Mouse (Mus musculus): ENCODE results near the gene Tmem59l. TPM values are rescaled to one million over a fixed set of nuclear protein-coding genes. Genes with fewer than 3 reads are reported as not detected.
A peak's percentile ranks its signal among the peaks of the same experiment; 100 is the strongest.

The Tmem59l gene
- total and polyA plus RNA-seq, 3 experiments: 0.03 TPM; not detected in 2

GRCm38 (mm10) chr8:70490880-70491495 lies 3.8 kb upstream of the Tmem59l start:
- DNase-seq (ENCODE audit: low spot score) (no peak), ATAC-seq (ENCODE audit: extremely low read depth, insufficient number of reproducible peaks, low FRiP score, poor library complexity, severe bottlenecking) (no peak)
- H3K27me3 ChIP-seq (ENCODE audit: insufficient read depth, low read length): peaks cover 98% of the 10 kb centered on the region
- peaks cover 45% of the 10 kb centered on the region for H3K4me1 ChIP-seq (ENCODE audit: insufficient read depth, low read depth, low read length)
- H3K36me3 ChIP-seq (replicated peaks): no peaks in the 10 kb centered on the region
- no peaks in the 10 kb centered on the region for H3K9me3 ChIP-seq (replicated peaks)
- H3K4me3 ChIP-seq (ENCODE audit: low read depth, low read length): no peak overlapping the region
- no peak for TF ChIP-seq POLR2AphosphoS5 (IDR thresholded peaks at IDR 0.05; ENCODE audit: insufficient replicate concordance, low read depth, low read length)
- no peak for TF ChIP-seq TAL1 (conservative IDR thresholded peaks at IDR 0.05; ENCODE audit: low read depth, low read length)
- no peak for TF ChIP-seq GATA1 (IDR thresholded peaks at IDR 0.05; ENCODE audit: borderline replicate concordance, low read length)
- TF ChIP-seq GATA2 (IDR thresholded peaks at IDR 0.05; ENCODE audit: borderline replicate concordance, low read depth, low read length): no peak
- no peak for TF ChIP-seq CTCF (IDR thresholded peaks at IDR 0.05; ENCODE audit: low read depth, low read length)

- peaks cover 98% of the 10 kb centered on the region for H3K27me3 ChIP-seq (ENCODE audit: insufficient read depth, low read length)
- H3K4me3 ChIP-seq (ENCODE audit: low read depth, low read length): no peak overlapping the region
- TF ChIP-seq CTCF (IDR thresholded peaks at IDR 0.05; ENCODE audit: low read depth, low read length) (no peak), GATA2 (IDR thresholded peaks at IDR 0.05; ENCODE audit: borderline replicate concordance, low read depth, low read length) (no peak), GATA1 (IDR thresholded peaks at IDR 0.05; ENCODE audit: borderline replicate concordance, low read length) (no peak), TAL1 (conservative IDR thresholded peaks at IDR 0.05; ENCODE audit: low read depth, low read length) (no peak), POLR2AphosphoS5 (IDR thresholded peaks at IDR 0.05; ENCODE audit: insufficient replicate concordance, low read depth, low read length) (no peak)
- ATAC-seq (ENCODE audit: extremely low read depth, insufficient number of reproducible peaks, low FRiP score, poor library complexity, severe bottlenecking) (no peak), DNase-seq (ENCODE audit: low spot score) (no peak)
- no peaks in the 10 kb centered on the region for H3K9me3 ChIP-seq (replicated peaks)
- peaks cover 47% of the 10 kb centered on the region for H3K4me1 ChIP-seq (ENCODE audit: insufficient read depth, low read depth, low read length)
- H3K36me3 ChIP-seq (replicated peaks): no peaks in the 10 kb centered on the region
These were observed 3.1 kb upstream of the Tmem59l start for GRCm38 (mm10) chr8:70490061-70490879.

- TF ChIP-seq GATA1 (IDR thresholded peaks at IDR 0.05; ENCODE audit: borderline replicate concordance, low read length): no peak
- Histone ChIP-seq H3K36me3 (replicated peaks) (no peaks in the 10 kb centered on the region), H3K4me1 (ENCODE audit: insufficient read depth, low read depth, low read length) (peaks cover 47% of the 10 kb centered on the region), H3K27me3 (ENCODE audit: insufficient read depth, low read length) (peaks cover 98% of the 10 kb centered on the region), H3K9me3 (replicated peaks) (no peaks in the 10 kb centered on the region), H3K4me3 (ENCODE audit: low read depth, low read length) (no peak overlapping the region)
- DNase-seq (ENCODE audit: low spot score): no peak
- ATAC-seq (ENCODE audit: extremely low read depth, insufficient number of reproducible peaks, low FRiP score, poor library complexity, severe bottlenecking): no peak
These were observed 2.4 kb upstream of the Tmem59l start for GRCm38 (mm10) chr8:70489576-70489975.

- no peaks in the 10 kb centered on the region for H3K36me3 ChIP-seq (replicated peaks)
- H3K9me3 ChIP-seq (replicated peaks): no peaks in the 10 kb centered on the region
- peaks cover 98% of the 10 kb centered on the region for H3K27me3 ChIP-seq (ENCODE audit: insufficient read depth, low read length)
- TF ChIP-seq POLR2AphosphoS5 (IDR thresholded peaks at IDR 0.05; ENCODE audit: insufficient replicate concordance, low read depth, low read length) (no peak), CTCF (IDR thresholded peaks at IDR 0.05; ENCODE audit: low read depth, low read length) (no peak), GATA1 (IDR thresholded peaks at IDR 0.05; ENCODE audit: borderline replicate concordance, low read length) (no peak), GATA2 (IDR thresholded peaks at IDR 0.05; ENCODE audit: borderline replicate concordance, low read depth, low read length) (no peak), TAL1 (conservative IDR thresholded peaks at IDR 0.05; ENCODE audit: low read depth, low read length) (no peak)
- no peak overlapping the region for H3K4me3 ChIP-seq (ENCODE audit: low read depth, low read length)
- ATAC-seq (ENCODE audit: extremely low read depth, insufficient number of reproducible peaks, low FRiP score, poor library complexity, severe bottlenecking): no peak
- peaks cover 52% of the 10 kb centered on the region for H3K4me1 ChIP-seq (ENCODE audit: insufficient read depth, low read depth, low read length)
- DNase-seq (ENCODE audit: low spot score): no peak
These were observed 1.8 kb upstream of the Tmem59l start for GRCm38 (mm10) chr8:70488931-70489470.

- Histone ChIP-seq H3K9me3 (replicated peaks) (no peaks in the 10 kb centered on the region), H3K4me3 (ENCODE audit: low read depth, low read length) (peak overlapping the region; percentile 52; the same call in 1 of the 2 replicates), H3K27me3 (ENCODE audit: insufficient read depth, low read length) (peaks cover 97% of the 10 kb centered on the region), H3K4me1 (ENCODE audit: insufficient read depth, low read depth, low read length) (peaks cover 50% of the 10 kb centered on the region), H3K36me3 (replicated peaks) (no peaks in the 10 kb centered on the region)
- DNase-seq (ENCODE audit: low spot score) (no peak), ATAC-seq (ENCODE audit: extremely low read depth, insufficient number of reproducible peaks, low FRiP score, poor library complexity, severe bottlenecking) (no peak)
- no peak for TF ChIP-seq GATA2 (IDR thresholded peaks at IDR 0.05; ENCODE audit: borderline replicate concordance, low read depth, low read length)
- TF ChIP-seq TAL1 (conservative IDR thresholded peaks at IDR 0.05; ENCODE audit: low read depth, low read length): no peak
These were observed 1.0 kb upstream of the Tmem59l start for GRCm38 (mm10) chr8:70487993-70488796.

GRCm38 (mm10) chr8:70486191-70486681 lies 922 bp downstream of the Tmem59l start:
- peaks cover 39% of the 10 kb centered on the region for H3K4me1 ChIP-seq (ENCODE audit: insufficient read depth, low read depth, low read length)
- TF ChIP-seq GATA2 (IDR thresholded peaks at IDR 0.05; ENCODE audit: borderline replicate concordance, low read depth, low read length) (no peak), TAL1 (conservative IDR thresholded peaks at IDR 0.05; ENCODE audit: low read depth, low read length) (no peak), CTCF (IDR thresholded peaks at IDR 0.05; ENCODE audit: low read depth, low read length) (no peak), POLR2AphosphoS5 (IDR thresholded peaks at IDR 0.05; ENCODE audit: insufficient replicate concordance, low read depth, low read length) (no peak), GATA1 (IDR thresholded peaks at IDR 0.05; ENCODE audit: borderline replicate concordance, low read length) (no peak)
- no peaks in the 10 kb centered on the region for H3K9me3 ChIP-seq (replicated peaks)
- no peak overlapping the region for H3K4me3 ChIP-seq (ENCODE audit: low read depth, low read length)
- ATAC-seq (ENCODE audit: extremely low read depth, insufficient number of reproducible peaks, low FRiP score, poor library complexity, severe bottlenecking) (no peak), DNase-seq (ENCODE audit: low spot score) (no peak)
- H3K27me3 ChIP-seq (ENCODE audit: insufficient read depth, low read length): peaks cover 95% of the 10 kb centered on the region
- H3K36me3 ChIP-seq (replicated peaks): no peaks in the 10 kb centered on the region

All from G1E (cell line).